Mouse (Mus musculus) thymus, adult 18-20 months (tissue): ENCODE data around the gene Wdr12.
"Not testable (repeated sequence)": the region's sequence is repeated elsewhere in the genome, so short reads cannot be mapped to it uniquely, and the experiment has no call there.

Experiments
- DNase-seq, 2 experiments: peaks; one replicate each; pipeline ENCODE4 v3.0.0; 2022; ENCODE audit warnings: mixed read lengths in 2 of 2

Gene Wdr12

GRCm38 (mm10) chr1:60098024-60098781 lies at the start of gene Wdr12, which contains the start of gene Carf:
Gene Wdr12, minus strand, starts transcription at chr1:60098645.
Gene Carf, plus strand, starts transcription at chr1:60098247.
- peak; percentile 94 to 95 for DNase-seq

- DNase-seq: no peak
Measured at GRCm38 (mm10) chr1:60137346-60137745, 38.9 kb upstream of the Wdr12 start.

GRCm38 (mm10) chr1:60117721-60118455 lies 19.4 kb upstream of the Wdr12 start:
- DNase-seq: no peak

- DNase-seq: no peak
Measured at GRCm38 (mm10) chr1:60104582-60104981, 6.1 kb upstream of the Wdr12 start.

GRCm38 (mm10) chr1:60098839-60099238 lies 394 bp upstream of the Wdr12 start:
- DNase-seq: no peak

GRCm38 (mm10) chr1:60097277-60098023 lies 995 bp downstream of the Wdr12 start:
- peak; percentile 24 to 54 for DNase-seq

GRCm38 (mm10) chr1:60096572-60097276 lies 1.7 kb downstream of the Wdr12 start:
- no peak for DNase-seq

- DNase-seq: no peak
Measured at GRCm38 (mm10) chr1:60076411-60076810, 22.0 kb downstream of the Wdr12 start.

GRCm38 (mm10) chr1:60075590-60075989 lies 22.9 kb downstream of the Wdr12 start:
- DNase-seq: peak in 1 of 2 experiments; percentile 24

GRCm38 (mm10) chr1:60074935-60075334 lies 23.5 kb downstream of the Wdr12 start:
- peak in 1 of 2 experiments; percentile 50 for DNase-seq

- peak in 1 of 2 experiments; percentile 31 for DNase-seq
Measured at GRCm38 (mm10) chr1:60070725-60071124, 27.7 kb downstream of the Wdr12 start.

- no peak for DNase-seq
Measured at GRCm38 (mm10) chr1:60056310-60056709, 42.1 kb downstream of the Wdr12 start.

- DNase-seq: no peak
Measured at GRCm38 (mm10) chr1:60054659-60055058, 43.8 kb downstream of the Wdr12 start.

GRCm38 (mm10) chr1:60047481-60047880 lies 51.0 kb downstream of the Wdr12 start:
- DNase-seq: not testable (repeated sequence)

GRCm38 (mm10) chr1:60044595-60044994 lies 53.9 kb downstream of the Wdr12 start:
- no peak for DNase-seq

GRCm38 (mm10) chr1:60042796-60043469 lies 55.5 kb downstream of the Wdr12 start, which contains the start of gene Ica1l:
Gene Ica1l, minus strand, starts transcription at chr1:60043184.
- peak; percentile 37 to 45 for DNase-seq

GRCm38 (mm10) chr1:60042398-60042795 lies 56.0 kb downstream of the Wdr12 start:
- DNase-seq: peak in 1 of 2 experiments; percentile 20

- DNase-seq: no peak
Measured at GRCm38 (mm10) chr1:60035044-60035443, 63.4 kb downstream of the Wdr12 start.
